Mouse (Mus musculus): Measurements from ENCODE around the gene Lsm6.

The Lsm6 gene

DNA sequence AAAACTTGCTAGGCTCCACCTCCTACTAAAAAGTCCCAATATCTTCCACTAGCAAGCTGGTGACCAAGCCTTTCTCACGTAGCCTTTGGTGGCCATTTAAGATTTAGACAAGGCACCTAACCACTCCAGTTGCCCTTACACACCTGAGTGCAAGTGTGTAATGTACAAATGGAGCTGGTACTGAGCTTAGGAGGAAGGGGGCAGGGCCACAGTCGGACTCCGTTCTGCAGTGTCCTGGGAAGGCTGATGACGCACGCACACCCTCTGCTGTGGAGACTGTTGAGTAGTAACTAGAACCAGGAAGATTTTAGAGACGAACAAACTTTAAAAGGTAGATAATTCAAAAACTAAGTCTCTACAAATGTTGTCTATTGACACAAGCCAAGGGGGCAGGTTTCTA is 19.7 kb downstream of the Lsm6 start:
- DNase-seq = no peak

DNA sequence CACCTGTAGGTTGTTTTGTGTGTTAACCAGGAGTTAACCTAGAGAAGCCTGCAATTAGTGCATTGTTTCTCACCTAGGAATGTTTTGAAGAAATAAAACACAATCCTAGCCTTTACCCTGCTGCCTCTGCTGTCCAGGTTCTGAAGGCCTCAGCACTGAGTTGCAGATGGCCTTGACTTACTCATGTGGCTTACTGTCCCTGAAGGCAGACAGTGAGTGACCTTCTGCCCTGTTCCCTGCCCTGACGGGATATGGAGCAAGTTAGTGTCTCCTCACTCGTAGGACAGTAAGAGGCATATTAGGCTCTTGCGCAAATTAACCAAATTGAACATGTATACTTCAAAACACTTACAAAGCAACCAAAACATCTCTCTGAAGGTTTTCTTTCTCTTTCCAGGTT is 22.3 kb downstream of the Lsm6 start:
- DNase-seq = no peak

GRCm38 (mm10) chr8:78797985-78798384 is 23.0 kb downstream of the Lsm6 start:
- no peak for DNase-seq

DNA sequence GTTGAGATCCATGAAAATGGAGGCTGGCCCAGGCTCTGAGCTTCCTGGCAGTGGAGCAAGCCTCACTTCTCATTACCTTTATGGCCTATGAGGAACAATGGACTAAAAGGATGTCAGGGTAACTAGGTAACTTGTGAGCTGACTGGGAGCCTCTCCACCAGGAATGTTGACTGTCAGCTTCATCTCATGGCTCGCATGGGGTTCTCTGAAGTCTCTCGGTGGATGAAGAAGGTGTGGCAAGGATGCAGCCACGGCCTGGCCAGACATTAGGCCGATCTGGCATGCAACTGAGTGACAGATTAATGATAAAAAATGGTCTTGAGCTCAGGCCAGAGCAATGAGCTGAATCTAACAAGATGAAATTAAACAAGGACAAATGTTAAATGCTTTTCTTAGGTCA is 27.7 kb downstream of the Lsm6 start:
- DNase-seq = no peak

GRCm38 (mm10) chr8:78776816-78777215 is 44.1 kb downstream of the Lsm6 start:
- DNase-seq = no peak

DNA sequence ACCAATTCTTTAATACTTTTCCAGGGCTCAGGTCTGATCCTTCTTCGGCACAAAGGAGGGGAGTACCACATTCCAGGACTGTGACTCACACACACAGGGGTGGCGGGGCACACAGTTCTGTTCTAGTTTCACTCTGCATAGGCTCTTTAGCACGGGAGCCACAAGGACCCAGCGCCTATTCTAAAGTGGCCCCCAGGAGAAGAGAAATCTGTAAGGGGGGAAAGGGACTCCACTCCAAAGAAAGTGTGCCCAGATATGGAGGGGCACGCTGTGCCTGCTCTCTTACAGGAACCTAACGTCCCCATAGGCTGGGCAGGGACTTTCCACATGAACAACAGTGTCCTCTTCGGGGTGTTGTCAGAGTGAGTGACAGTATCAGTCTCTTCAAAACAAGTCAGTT is 49.7 kb downstream of the Lsm6 start:
- DNase-seq = no peak

- no peak for DNase-seq
Measured at GRCm38 (mm10) chr8:78770584-78770983, 50.4 kb downstream of the Lsm6 start.

DNA sequence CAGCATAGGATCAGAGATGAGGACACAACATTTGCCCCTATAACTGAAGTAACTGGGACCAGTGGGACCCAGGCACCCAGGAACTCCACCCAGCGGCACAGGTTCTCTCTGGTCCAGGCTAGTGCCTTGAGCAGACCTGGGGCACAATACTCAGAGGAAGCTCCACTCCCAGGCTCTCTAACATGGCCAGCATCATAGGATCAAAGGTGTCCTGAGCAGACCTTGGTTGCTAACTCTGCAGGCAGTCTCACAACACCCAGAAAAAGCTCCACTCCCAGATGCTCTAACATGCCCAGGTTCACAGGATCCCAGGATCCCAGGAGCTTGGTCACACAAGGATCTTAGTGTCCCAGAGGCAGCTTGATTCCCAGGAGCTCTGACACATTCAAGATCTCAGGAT is 55.4 kb downstream of the Lsm6 start:
- DNase-seq = no peak

- DNase-seq = no peak
Measured at GRCm38 (mm10) chr8:78764976-78765375, 56.0 kb downstream of the Lsm6 start.

DNA sequence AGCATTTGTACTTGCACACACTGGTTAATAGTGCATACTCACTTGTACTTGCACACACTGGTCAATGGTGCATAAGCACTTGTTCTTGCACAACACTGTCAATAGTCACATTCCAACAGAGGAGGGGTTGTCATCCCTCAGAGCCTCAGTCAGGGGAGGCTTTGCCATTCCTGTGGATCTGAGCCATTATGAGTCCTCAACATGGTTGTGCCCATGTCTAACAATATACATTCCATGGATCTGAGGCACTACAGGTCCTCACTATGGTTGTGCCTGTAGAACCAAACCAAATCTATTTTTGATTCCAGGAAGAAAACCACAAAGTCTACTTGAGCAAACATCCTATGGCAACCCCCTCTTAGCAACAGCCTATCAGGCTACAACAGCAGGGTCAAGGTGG is 61.8 kb downstream of the Lsm6 start:
- DNase-seq = no peak

- no peak for DNase-seq
Measured at GRCm38 (mm10) chr8:78754986-78755385, 66.0 kb downstream of the Lsm6 start.
